Mouse (Mus musculus) midbrain, embryonic 12.5 days (tissue): ENCODE data around the gene Nhlrc2. TPM values are rescaled to one million over a fixed set of nuclear protein-coding genes. Genes with fewer than 3 reads are reported as not detected.

Source experiments
- ATAC-seq: fragments of 200-750 bp; cut with Nextera tagmentation; 2 replicates; pipeline ENCODE4 v1.8.0; 2017; ENCODE audit warnings: low read depth, moderate TSS enrichment, moderate library complexity; ENCODE audit not compliant: low FRiP score
- H3K27ac ChIP-seq: fragments of 300-500 bp; sonication (generic); replicated peaks from 2 replicates; pipeline ENCODE4 v1.5.1; 2016; ENCODE audit warnings: mild to moderate bottlenecking
- H3K27me3 ChIP-seq: fragments of 300-500 bp; sonication (generic); 2 replicates; pipeline ENCODE4 v1.6.1; 2016; ENCODE audit warnings: mild to moderate bottlenecking
- H3K36me3 ChIP-seq: fragments of 300-500 bp; sonication (generic); 2 replicates; pipeline ENCODE4 v1.6.1; 2016
- H3K4me1 ChIP-seq: fragments of 300-500 bp; sonication (generic); 2 replicates; pipeline ENCODE4 v1.6.1; 2016
- H3K4me2 ChIP-seq: fragments of 300-500 bp; sonication (generic); replicated peaks from 2 replicates; pipeline ENCODE4 v1.6.1; 2016; ENCODE audit warnings: mild to moderate bottlenecking, moderate library complexity
- H3K4me3 ChIP-seq: fragments of 300-500 bp; sonication (generic); 2 replicates; pipeline ENCODE4 v1.5.1; 2016; ENCODE audit warnings: mild to moderate bottlenecking
- H3K9ac ChIP-seq: fragments of 300-500 bp; sonication (generic); replicated peaks from 2 replicates; pipeline ENCODE4 v1.6.1; 2016; ENCODE audit warnings: mild to moderate bottlenecking, moderate library complexity
- H3K9me3 ChIP-seq: fragments of 300-500 bp; sonication (generic); 2 replicates; pipeline ENCODE4 v1.6.1; 2016; ENCODE audit warnings: mild to moderate bottlenecking
- WGBS: fragments of 180-500 bp; shearing (Covaris S2); methylation state at CpG from one replicate; pipeline ENCODE4 v1.1.7; 2016; 5-methylcytosine and 5-hydroxymethylcytosine counted together
- polyA plus RNA-seq: library from polyadenylated mRNA; unstranded; fragments of >200 nt; fragmentation: Nextera tagmentation; extraction: Ambion mirVana; gene quantifications from 2 replicates; pipeline ENCODE4 v1.2.1, GENCODE M21; 2016

The Nhlrc2 gene
- polyA plus RNA-seq, 1 experiment from 2014 or later = 15.5 TPM

GRCm38 (mm10) chr19:56543320-56543719 lies 4.7 kb upstream of the Nhlrc2 start:
- peaks cover 26% of the 10 kb centered on the region; the same call in 1 of the 2 replicates for H3K36me3 ChIP-seq
- H3K9me3 ChIP-seq = no peaks in the 10 kb centered on the region
- no peak overlapping the region for H3K9ac ChIP-seq
- no peaks in the 10 kb centered on the region for H3K27me3 ChIP-seq
- H3K27ac ChIP-seq = no peak overlapping the region
- no peak for ATAC-seq
- H3K4me3 ChIP-seq = no peak overlapping the region
- peaks cover 5% of the 10 kb centered on the region for H3K4me1 ChIP-seq
- no peak overlapping the region for H3K4me2 ChIP-seq
- WGBS = 92% methylated on average over 12 of the region's 12 CpGs

GRCm38 (mm10) chr19:56544681-56545388 lies 3.2 kb upstream of the Nhlrc2 start:
- no peak overlapping the region for H3K27ac ChIP-seq
- H3K4me3 ChIP-seq = no peak overlapping the region
- H3K4me2 ChIP-seq = no peak overlapping the region
- ATAC-seq = no peak
- WGBS = 93% methylated on average over 13 of the region's 13 CpGs
- H3K9ac ChIP-seq = no peak overlapping the region
- H3K27me3 ChIP-seq = no peaks in the 10 kb centered on the region
- peaks cover 12% of the 10 kb centered on the region for H3K4me1 ChIP-seq
- no peaks in the 10 kb centered on the region for H3K9me3 ChIP-seq
- peaks cover 26% of the 10 kb centered on the region; the same call in 1 of the 2 replicates for H3K36me3 ChIP-seq

DNA sequence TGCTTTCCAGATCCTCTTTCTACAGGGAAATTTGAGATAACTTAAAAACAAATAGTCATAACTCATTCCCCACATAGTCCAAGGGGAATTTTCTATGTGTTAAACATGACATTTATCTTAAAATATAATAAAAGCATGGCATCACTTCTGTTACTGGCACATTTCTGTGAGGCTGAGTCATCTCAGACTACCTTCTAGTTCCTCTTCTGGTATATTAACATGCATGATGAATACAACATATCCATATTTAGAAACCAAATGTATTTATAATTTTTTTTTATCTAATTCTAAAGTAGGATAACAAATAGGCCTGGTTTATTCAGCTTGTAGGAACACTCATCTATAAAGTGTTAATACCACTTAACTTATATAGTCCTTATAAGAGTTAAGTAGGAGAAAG lies 2.0 kb upstream of the Nhlrc2 start:
- H3K4me3 ChIP-seq = no peak overlapping the region
- ATAC-seq = no peak

DNA sequence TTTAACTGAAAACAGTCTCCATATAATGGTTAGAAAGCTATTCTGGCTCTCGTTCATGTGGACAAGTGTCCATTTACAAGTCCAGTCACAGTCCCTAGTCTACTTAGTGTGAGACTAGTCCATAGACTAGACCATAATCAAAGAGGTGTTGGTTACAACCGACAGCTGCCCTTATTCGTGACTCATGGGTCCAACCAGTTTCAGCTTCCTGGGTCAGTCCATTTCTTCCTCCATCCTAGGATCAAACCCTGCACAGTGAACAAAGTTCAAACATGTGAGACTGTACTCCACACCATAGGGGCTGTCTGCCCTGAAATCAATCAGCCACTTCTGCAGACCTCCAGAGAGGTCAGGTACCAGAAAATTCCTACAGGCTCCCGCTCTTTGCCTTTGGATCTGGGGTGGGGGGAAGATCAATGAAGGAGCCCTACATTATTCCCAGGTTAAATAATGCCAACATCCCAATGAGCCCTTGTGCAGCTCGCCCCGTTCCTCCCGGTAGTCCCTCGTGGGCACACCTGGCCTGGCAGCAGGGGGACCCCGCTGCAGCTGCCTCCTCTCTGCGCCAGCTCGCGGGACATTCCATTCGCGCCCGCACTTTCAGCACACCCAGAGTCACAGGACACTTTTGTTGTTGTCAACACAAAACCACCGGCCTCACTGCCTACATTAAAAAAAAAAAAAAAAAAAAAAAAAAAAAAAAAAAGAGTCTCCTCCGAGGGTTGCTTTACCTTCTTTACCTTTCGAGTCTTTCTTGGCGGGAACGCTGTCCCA lies 418 bp upstream of the Nhlrc2 start, which contains the start of gene Dclre1a:
Dclre1a (minus strand) TSS at position 767 of the 774 bp plus-strand sequence.
- 11% methylated on average over 20 of the region's 20 CpGs for WGBS
- Histone ChIP-seq H3K9ac (peak within 1 kb of the TSS; percentile 95), H3K4me3 (peak within 1 kb of the TSS; percentile 93), H3K4me1 (peaks cover 15% of the 10 kb centered on the region), H3K36me3 (peaks cover 26% of the 10 kb centered on the region), H3K27me3 (no peaks in the 10 kb centered on the region), H3K27ac (peak within 1 kb of the TSS; percentile 96), H3K9me3 (no peaks in the 10 kb centered on the region), H3K4me2 (peak within 1 kb of the TSS; percentile 78)
- peak; percentile 75 for ATAC-seq

More for the DNA sequence above, 2.0 kb upstream of the Nhlrc2 start:
- Histone ChIP-seq H3K27ac (no peak overlapping the region), H3K4me2 (no peak overlapping the region), H3K4me1 (peaks cover 15% of the 10 kb centered on the region), H3K9me3 (no peaks in the 10 kb centered on the region), H3K9ac (no peak overlapping the region), H3K27me3 (no peaks in the 10 kb centered on the region), H3K36me3 (peaks cover 26% of the 10 kb centered on the region; the same call in 1 of the 2 replicates)

DNA sequence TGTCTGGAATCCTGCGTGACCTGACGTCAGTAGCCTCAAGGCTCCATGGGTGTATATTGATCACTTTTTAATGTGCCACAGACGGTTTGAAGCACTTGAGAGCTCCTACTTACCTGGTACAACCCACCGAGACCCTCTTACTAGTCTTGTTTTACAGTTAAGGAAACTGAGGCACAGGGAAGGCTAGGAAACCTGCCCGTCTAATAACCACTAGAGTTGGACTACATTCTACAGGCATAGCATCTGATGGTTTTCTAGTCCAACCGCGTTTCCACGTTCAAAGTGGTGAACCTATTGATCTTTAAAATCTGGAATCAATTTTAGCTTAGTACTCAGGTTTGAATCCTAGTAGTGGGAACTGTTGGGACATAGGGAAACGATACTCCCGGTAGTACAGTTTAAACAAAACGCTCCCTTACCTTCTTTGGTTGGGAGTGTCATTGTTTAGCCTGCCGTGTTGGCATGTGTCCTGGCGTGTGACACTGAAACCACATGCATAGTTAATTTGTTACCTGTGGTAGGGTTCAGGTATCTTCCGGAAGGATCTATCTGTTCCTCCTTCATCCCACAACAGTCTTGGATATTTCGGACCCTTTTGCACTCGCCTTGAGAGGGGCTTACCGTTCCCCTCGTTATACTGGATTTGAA lies 1.1 kb downstream of the Nhlrc2 start:
- Histone ChIP-seq H3K27ac (peak overlapping the region; percentile 96), H3K4me2 (peak overlapping the region; percentile 78), H3K4me3 (peak overlapping the region; percentile 93), H3K36me3 (peaks cover 32% of the 10 kb centered on the region), H3K27me3 (no peaks in the 10 kb centered on the region), H3K4me1 (peaks cover 15% of the 10 kb centered on the region), H3K9me3 (no peaks in the 10 kb centered on the region), H3K9ac (peak overlapping the region; percentile 95)
- ATAC-seq = no peak; the same call in 1 of the 2 replicates
- 29% methylated on average over 18 of the region's 18 CpGs for WGBS

- H3K36me3 ChIP-seq = peaks cover 33% of the 10 kb centered on the region
- no peak overlapping the region for H3K9ac ChIP-seq
- H3K4me1 ChIP-seq = peaks cover 10% of the 10 kb centered on the region
- no peak overlapping the region for H3K27ac ChIP-seq
- no peaks in the 10 kb centered on the region for H3K9me3 ChIP-seq
- ATAC-seq = no peak
- no peak overlapping the region for H3K4me2 ChIP-seq
- 95% methylated on average over 3 of the region's 3 CpGs for WGBS
- H3K27me3 ChIP-seq = no peaks in the 10 kb centered on the region
- no peak overlapping the region for H3K4me3 ChIP-seq
Measured at GRCm38 (mm10) chr19:56553177-56553576, 5.1 kb downstream of the Nhlrc2 start.

DNA sequence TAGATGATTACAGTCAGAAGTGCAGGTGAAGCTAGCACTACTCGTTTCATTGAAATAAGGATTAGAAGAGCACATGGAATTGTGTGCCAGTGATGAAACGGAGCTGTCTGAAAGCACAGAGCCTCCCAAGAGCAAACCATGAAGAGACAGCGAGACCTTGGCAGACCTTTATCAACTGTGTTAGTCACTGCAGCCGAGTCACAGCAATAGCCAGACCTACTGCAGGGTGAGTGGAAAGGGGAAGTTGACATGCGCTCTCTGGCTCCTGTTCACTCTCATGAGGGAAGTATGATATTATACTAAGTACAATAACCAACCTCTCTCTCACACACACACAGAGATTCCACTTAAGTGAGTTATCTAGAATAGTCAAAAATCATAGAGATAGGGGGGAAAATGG lies 7.9 kb downstream of the Nhlrc2 start:
- Histone ChIP-seq H3K27ac (no peak overlapping the region), H3K9me3 (no peaks in the 10 kb centered on the region), H3K4me1 (no peaks in the 10 kb centered on the region), H3K9ac (no peak overlapping the region), H3K4me3 (no peak overlapping the region), H3K27me3 (no peaks in the 10 kb centered on the region), H3K36me3 (peaks cover 38% of the 10 kb centered on the region), H3K4me2 (no peak overlapping the region)
- 88% methylated on average over 5 of the region's 5 CpGs for WGBS
- no peak for ATAC-seq

DNA sequence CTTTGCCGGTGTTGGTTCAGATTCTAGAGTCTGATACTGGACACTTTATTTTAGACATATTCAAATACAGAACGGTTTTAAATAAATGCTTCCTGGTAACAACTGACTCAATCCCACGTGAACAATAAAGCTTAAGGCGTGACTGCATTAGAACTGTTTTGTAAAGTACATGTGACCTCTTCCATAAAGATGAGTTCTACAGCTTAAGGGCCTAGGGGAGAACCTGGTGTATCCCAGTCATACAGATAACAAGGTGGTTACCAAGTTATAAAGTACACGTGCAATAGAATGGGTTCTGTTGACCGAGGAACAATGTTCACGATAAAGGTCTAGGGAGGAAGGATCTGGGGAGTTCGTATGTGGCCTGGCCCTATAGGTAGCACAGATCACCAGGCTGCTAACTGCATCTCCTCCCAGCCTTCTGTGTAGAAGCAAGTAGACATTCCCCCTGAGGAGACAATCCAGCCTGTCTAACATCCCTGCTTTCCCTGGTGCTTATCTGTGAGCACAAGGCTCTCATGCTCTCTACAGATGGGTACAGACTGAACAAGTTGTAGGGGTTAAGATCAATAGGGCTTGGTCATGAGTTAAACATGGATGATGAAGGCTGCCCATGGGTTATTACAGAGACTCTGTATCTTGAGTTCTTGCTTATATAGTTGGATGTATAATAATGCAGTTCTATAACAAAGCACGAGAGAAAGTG lies 14.5 kb downstream of the Nhlrc2 start:
- Histone ChIP-seq H3K4me2 (no peak overlapping the region), H3K4me1 (peaks cover 3% of the 10 kb centered on the region; the same call in 1 of the 2 replicates), H3K27me3 (no peaks in the 10 kb centered on the region), H3K27ac (no peak overlapping the region), H3K9me3 (no peaks in the 10 kb centered on the region), H3K4me3 (no peak overlapping the region), H3K36me3 (peaks cover 10% of the 10 kb centered on the region), H3K9ac (no peak overlapping the region)
- ATAC-seq = no peak
- 94% methylated on average over 9 of the region's 9 CpGs for WGBS

DNA sequence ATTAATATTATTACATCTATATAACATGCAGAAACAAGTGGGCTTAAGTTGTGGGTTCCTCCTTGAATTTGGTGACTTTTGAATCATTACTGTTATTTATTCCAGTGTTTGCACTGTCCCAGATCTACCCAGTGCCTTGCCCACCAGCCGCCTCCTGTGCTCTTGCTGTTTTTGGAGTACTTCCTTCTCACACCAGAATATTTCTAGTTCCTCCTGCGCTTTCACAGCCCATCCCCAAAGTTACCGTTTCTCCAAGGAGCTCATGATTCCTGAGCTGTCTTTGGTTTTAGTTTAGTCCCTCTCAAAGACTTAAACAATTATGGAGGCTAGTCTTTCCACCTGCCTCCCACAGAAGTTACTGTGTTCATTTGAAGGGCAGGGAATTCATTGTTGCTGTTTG lies 15.4 kb downstream of the Nhlrc2 start:
- no peak overlapping the region for H3K9ac ChIP-seq
- 90% methylated on average over 3 of the region's 3 CpGs for WGBS
- H3K36me3 ChIP-seq = peaks cover 10% of the 10 kb centered on the region
- no peak overlapping the region for H3K4me3 ChIP-seq
- H3K9me3 ChIP-seq = no peaks in the 10 kb centered on the region
- H3K27me3 ChIP-seq = no peaks in the 10 kb centered on the region
- H3K4me2 ChIP-seq = no peak overlapping the region
- H3K4me1 ChIP-seq = peaks cover 3% of the 10 kb centered on the region; the same call in 1 of the 2 replicates
- H3K27ac ChIP-seq = no peak overlapping the region
- ATAC-seq = no peak

DNA sequence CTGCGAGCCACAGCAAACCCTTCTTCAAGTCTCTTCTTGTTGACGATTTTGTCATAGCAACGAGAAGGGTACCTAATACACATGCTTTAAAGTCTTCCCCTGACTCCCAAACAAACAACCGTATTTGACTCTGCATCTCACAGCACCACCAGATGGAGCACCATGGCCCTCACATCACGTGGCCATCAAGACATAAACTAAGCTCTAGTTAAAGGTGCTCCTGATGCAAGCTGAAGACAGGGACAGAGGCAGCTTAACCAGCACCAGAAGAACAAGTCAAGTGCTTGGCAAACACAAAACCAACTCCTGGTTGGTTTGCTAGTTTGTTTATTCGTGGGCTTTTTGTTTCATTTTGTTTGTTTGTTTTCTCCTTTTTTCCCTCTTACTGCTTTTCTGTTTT lies 17.3 kb downstream of the Nhlrc2 start:
- H3K4me3 ChIP-seq = no peak overlapping the region
- no peak overlapping the region for H3K9ac ChIP-seq
- no peak overlapping the region for H3K4me2 ChIP-seq
- peaks cover 3% of the 10 kb centered on the region; the same call in 1 of the 2 replicates for H3K4me1 ChIP-seq
- WGBS = 69% methylated on average over 6 of the region's 6 CpGs
- H3K27me3 ChIP-seq = no peaks in the 10 kb centered on the region
- no peak for ATAC-seq
- peaks cover 7% of the 10 kb centered on the region; the same call in 1 of the 2 replicates for H3K36me3 ChIP-seq
- no peaks in the 10 kb centered on the region for H3K9me3 ChIP-seq
- no peak overlapping the region for H3K27ac ChIP-seq

GRCm38 (mm10) chr19:56566041-56566440 lies 18.0 kb downstream of the Nhlrc2 start:
- Histone ChIP-seq H3K9ac (no peak overlapping the region), H3K36me3 (peaks cover 11% of the 10 kb centered on the region; the same call in 1 of the 2 replicates), H3K27me3 (no peaks in the 10 kb centered on the region), H3K27ac (no peak overlapping the region), H3K4me3 (no peak overlapping the region), H3K4me2 (no peak overlapping the region), H3K4me1 (peaks cover 3% of the 10 kb centered on the region; the same call in 1 of the 2 replicates), H3K9me3 (no peaks in the 10 kb centered on the region)
- WGBS = 88% methylated on average over 4 of the region's 4 CpGs
- no peak for ATAC-seq
